Mouse (Mus musculus) embryonic facial prominence, embryonic 11.5 days (tissue): ENCODE results near the gene Mycbp2. TPM values are rescaled to one million over a fixed set of nuclear protein-coding genes. Genes with fewer than 3 reads are reported as not detected.

ENCODE experiments used
- polyA plus RNA-seq: library from polyadenylated mRNA; unstranded; fragments of >200 nt; fragmentation: Nextera tagmentation; extraction: Ambion mirVana; gene quantifications from 2 replicates; pipeline ENCODE4 v1.2.1, GENCODE M21; 2014

Gene Mycbp2
- polyA plus RNA-seq, 1 experiment from 2014 or later, result 19.2 TPM

Other genes starting within 250 kb of the Mycbp2 start
- gene Fbxl3, start 247.2 kb downstream of the Mycbp2 start, polyA plus RNA-seq, result 24.8 and 27.2 TPM in 2 replicates
- gene Scel, start 166.5 kb upstream of the Mycbp2 start, polyA plus RNA-seq, result 0.08 and 0.69 TPM in 2 replicates